In the genomic region with DNA sequence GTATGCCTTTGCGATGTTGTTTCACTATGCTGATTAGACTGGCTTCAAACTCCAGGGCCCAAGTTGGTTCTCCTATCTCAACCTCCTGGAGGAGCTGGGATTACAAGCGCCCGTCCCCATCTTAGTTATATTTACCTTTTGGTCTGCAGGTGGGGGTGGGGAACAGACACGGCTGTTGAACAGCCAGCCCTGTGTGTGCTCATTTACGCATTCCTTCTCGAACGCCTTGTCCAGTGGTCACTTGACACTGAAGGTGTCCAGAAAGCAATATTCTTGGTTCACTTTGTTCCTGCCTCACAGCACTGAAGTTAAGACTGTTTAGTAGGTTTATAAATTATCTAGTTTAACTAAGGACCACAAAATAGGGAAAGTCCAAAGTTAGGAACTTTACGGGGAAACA, we compare ENCODE assay signal across 18 mouse cellular contexts.
DNase-seq lines count a peak whose midpoint lies in the region; ATAC-seq and TF ChIP-seq lines count a peak whose summit lies in the region.
"Had no signal": no experiment of that assay in that cellular context is flagged by ENCODE, and none has a peak within 500 bp of the region (broad histone marks: within the 10 kb centered on the region; RNA-seq: fewer than 3 reads in every experiment).

No protein-coding gene starts in this region.

- no peak overlapping the region for H3K9ac ChIP-seq in heart, embryonic 12.5 days
- H3K9ac ChIP-seq in lung, embryonic 14.5 days = no peak overlapping the region
- no peak overlapping the region for H3K9ac ChIP-seq in kidney, embryonic 15.5 days
- H3K9ac ChIP-seq: hindbrain, embryonic 13.5 days; neural tube, embryonic 15.5 days had no signal

- WGBS in heart, embryonic 12.5 days = 42% methylated on average over 8 of the region's 8 CpGs
- 35% methylated on average over 8 of the region's 8 CpGs for WGBS in lung, embryonic 14.5 days
- WGBS in kidney, embryonic 15.5 days = 36% methylated on average over 8 of the region's 8 CpGs
- 38% methylated on average over 8 of the region's 8 CpGs for WGBS in small intestine, adult 2 months

- no peaks in the 10 kb centered on the region for H3K36me3 ChIP-seq in heart, embryonic 12.5 days
- no peaks in the 10 kb centered on the region for H3K36me3 ChIP-seq in lung, embryonic 14.5 days (ENCODE audit: insufficient read depth)
- H3K36me3 ChIP-seq in kidney, embryonic 15.5 days = peaks cover 5% of the 10 kb centered on the region; the same call in 1 of the 2 replicates
- H3K36me3 ChIP-seq in small intestine, adult 2 months (ENCODE audit: control insufficient read depth, insufficient read depth, low read length) = peaks cover 3% of the 10 kb centered on the region; the same call in 1 of the 2 replicates
- H3K36me3 ChIP-seq: hindbrain, embryonic 13.5 days; neural tube, embryonic 15.5 days had no signal

- no peaks in the 10 kb centered on the region for H3K27me3 ChIP-seq in heart, embryonic 12.5 days (replicated peaks)
- H3K27me3 ChIP-seq in lung, embryonic 14.5 days (ENCODE audit: insufficient read depth, low read length) = no peaks in the 10 kb centered on the region
- no peaks in the 10 kb centered on the region for H3K27me3 ChIP-seq in kidney, embryonic 15.5 days
- no peaks in the 10 kb centered on the region for H3K27me3 ChIP-seq in small intestine, adult 2 months (ENCODE audit: control insufficient read depth, insufficient read depth, low read length)
- H3K27me3 ChIP-seq: hindbrain, embryonic 13.5 days; neural tube, embryonic 15.5 days; Patski had no signal

- TF ChIP-seq POLR2A in small intestine, adult 2 months (IDR thresholded peaks at IDR 0.05; ENCODE audit: low read depth, low read length) = no peak

- H3K27ac ChIP-seq in heart, embryonic 12.5 days (ENCODE audit: poor library complexity, severe bottlenecking) = no peak overlapping the region
- H3K27ac ChIP-seq in lung, embryonic 14.5 days (ENCODE audit: low read depth) = peak overlapping the region; percentile 78
- H3K27ac ChIP-seq in kidney, embryonic 15.5 days = peak overlapping the region; percentile 25; the same call in 1 of the 2 replicates
- peak overlapping the region; percentile 47 for H3K27ac ChIP-seq in small intestine, adult 2 months (ENCODE audit: insufficient read depth, low read depth, low read length)
- H3K27ac ChIP-seq: hindbrain, embryonic 13.5 days; neural tube, embryonic 15.5 days had no signal

- DNase-seq in heart, postnatal 14 days = no peak
- no peak for DNase-seq in lung, embryonic 14.5 days
- no peak for DNase-seq in lung, postnatal 36 days
- DNase-seq in layer of hippocampus, adult 9-10 months (ENCODE audit: low spot score) = no peak
- no peak for DNase-seq in ovary, adult 18-20 months (ENCODE audit: low spot score)
- DNase-seq: cerebellum, postnatal 10 days; embryo, embryonic 11 days; left cerebral cortex, postnatal 4 days; retina, postnatal 1 day; thymus, postnatal 36 days had no signal

- 0 out of 2 replicates have a peak overlapping the region, but pooled peaks have one; percentile 31 for H3K4me2 ChIP-seq in heart, embryonic 12.5 days
- H3K4me2 ChIP-seq in lung, embryonic 14.5 days = peak overlapping the region; percentile 7; the same call in 1 of the 2 replicates
- no peak overlapping the region for H3K4me2 ChIP-seq in kidney, embryonic 15.5 days
- H3K4me2 ChIP-seq: hindbrain, embryonic 13.5 days; neural tube, embryonic 15.5 days had no signal

- H3K4me1 ChIP-seq in heart, embryonic 12.5 days (replicated peaks) = peaks cover 45% of the 10 kb centered on the region
- H3K4me1 ChIP-seq in lung, embryonic 14.5 days (ENCODE audit: insufficient read depth) = peaks cover 13% of the 10 kb centered on the region
- H3K4me1 ChIP-seq in kidney, embryonic 15.5 days = peaks cover 43% of the 10 kb centered on the region
- peaks cover 23% of the 10 kb centered on the region for H3K4me1 ChIP-seq in small intestine, adult 2 months (ENCODE audit: control insufficient read depth, insufficient read depth, insufficient read length, low read length)
- H3K4me1 ChIP-seq: neural tube, embryonic 15.5 days had no signal

- no peak for TF ChIP-seq CTCF in lung, embryonic 14.5 days (IDR thresholded peaks at IDR 0.05; ENCODE audit: low read depth)
- TF ChIP-seq CTCF in small intestine, adult 2 months (IDR thresholded peaks at IDR 0.05; ENCODE audit: extremely low read depth, insufficient read length, insufficient replicate concordance, low read depth, low read length) = no peak

- no peak for ATAC-seq in heart, embryonic 12.5 days (ENCODE audit: insufficient number of reproducible peaks, low FRiP score)
- ATAC-seq in lung, embryonic 14.5 days (ENCODE audit: insufficient read depth) = no peak
- ATAC-seq in kidney, embryonic 15.5 days (replicated peaks; ENCODE audit: low FRiP score) = no peak; the same call in 1 of the 2 replicates
- ATAC-seq: forebrain, embryonic 14.5 days; intestine, embryonic 16.5 days; Patski had no signal

- H3K9me3 ChIP-seq in heart, embryonic 12.5 days (replicated peaks) = 0 out of 2 replicates have a peak, but pooled peaks cover 2% of the 10 kb centered on the region
- H3K9me3 ChIP-seq in lung, embryonic 14.5 days (ENCODE audit: low read depth, low read length) = no peaks in the 10 kb centered on the region
- no peaks in the 10 kb centered on the region for H3K9me3 ChIP-seq in kidney, embryonic 15.5 days (replicated peaks)
- H3K9me3 ChIP-seq: hindbrain, embryonic 13.5 days; neural tube, embryonic 15.5 days had no signal

- intact Hi-C loops in heart, postnatal 14 days (cut with DNase I) = no loop called here

- no peak overlapping the region for H3K4me3 ChIP-seq in heart, embryonic 12.5 days
- H3K4me3 ChIP-seq in lung, embryonic 14.5 days (ENCODE audit: low read depth, low read length) = no peak overlapping the region
- no peak overlapping the region for H3K4me3 ChIP-seq in kidney, embryonic 15.5 days (replicated peaks)
- H3K4me3 ChIP-seq in small intestine, adult 2 months (ENCODE audit: low read depth, low read length) = no peak overlapping the region
- H3K4me3 ChIP-seq: hindbrain, embryonic 13.5 days; neural tube, embryonic 15.5 days had no signal
